Mouse (Mus musculus) stomach, postnatal 0 days (tissue): ENCODE measurements around the gene Npm1.

Source experiments
- CTCF ChIP-seq: IDR thresholded peaks from 2 replicates; pipeline ENCODE4 v1.5.1; 2016; ENCODE audit warnings: antibody characterized with exemption, low read depth, mild to moderate bottlenecking, moderate library complexity
- EP300 ChIP-seq: optimal IDR thresholded peaks from 2 replicates; pipeline ENCODE3; 2016; ENCODE audit warnings: antibody characterized with exemption

- TF ChIP-seq CTCF (no peak), EP300 (no peak)
Measured at GRCm38 (mm10) chr11:33195531-33196446, 32.8 kb upstream of the Npm1 start.
